Mouse (Mus musculus): ENCODE data around the gene Fam241a.

Fam241a gene

DNA sequence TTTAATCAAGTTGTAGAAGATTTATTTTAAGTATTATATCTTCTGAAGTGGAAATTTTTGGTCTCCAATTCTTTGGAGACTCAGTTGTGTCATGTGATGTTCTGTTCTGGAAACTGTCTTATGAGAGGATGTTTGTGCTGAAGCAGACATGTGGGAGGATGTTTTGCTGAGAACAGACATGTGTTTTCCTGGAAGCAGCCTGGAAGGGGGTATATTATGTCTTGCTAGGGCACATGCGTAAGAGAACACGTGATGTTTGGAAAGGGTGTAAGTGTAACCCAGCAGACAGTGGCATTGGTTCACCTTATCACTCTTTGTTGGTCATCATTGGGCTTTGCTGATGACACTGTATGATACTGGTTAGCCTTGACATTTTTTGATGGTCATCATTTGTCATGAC is 20.6 kb downstream of the Fam241a start:
- DNase-seq (ENCODE audit: low read depth, low spot score) = no peak

DNA sequence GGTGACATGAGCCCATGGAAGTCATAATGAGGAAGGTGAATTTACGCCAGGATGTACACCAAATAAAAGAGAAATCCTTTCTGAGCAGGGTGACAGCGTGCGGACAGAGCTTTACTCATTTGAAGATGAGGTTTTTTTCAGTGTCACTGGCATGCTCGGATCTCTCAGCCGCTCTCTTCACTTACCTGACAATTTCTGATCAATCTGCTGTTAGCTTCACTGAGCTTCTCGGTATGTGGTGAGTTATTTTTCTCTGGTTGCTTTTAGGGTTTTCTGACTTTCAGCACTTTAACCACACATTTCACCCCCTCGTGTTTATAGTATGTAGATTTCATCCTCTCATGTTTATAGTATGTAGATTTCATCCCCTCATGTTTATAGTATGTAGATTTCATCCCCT is 21.1 kb downstream of the Fam241a start:
- no peak for DNase-seq (ENCODE audit: low read depth, low spot score)

DNA sequence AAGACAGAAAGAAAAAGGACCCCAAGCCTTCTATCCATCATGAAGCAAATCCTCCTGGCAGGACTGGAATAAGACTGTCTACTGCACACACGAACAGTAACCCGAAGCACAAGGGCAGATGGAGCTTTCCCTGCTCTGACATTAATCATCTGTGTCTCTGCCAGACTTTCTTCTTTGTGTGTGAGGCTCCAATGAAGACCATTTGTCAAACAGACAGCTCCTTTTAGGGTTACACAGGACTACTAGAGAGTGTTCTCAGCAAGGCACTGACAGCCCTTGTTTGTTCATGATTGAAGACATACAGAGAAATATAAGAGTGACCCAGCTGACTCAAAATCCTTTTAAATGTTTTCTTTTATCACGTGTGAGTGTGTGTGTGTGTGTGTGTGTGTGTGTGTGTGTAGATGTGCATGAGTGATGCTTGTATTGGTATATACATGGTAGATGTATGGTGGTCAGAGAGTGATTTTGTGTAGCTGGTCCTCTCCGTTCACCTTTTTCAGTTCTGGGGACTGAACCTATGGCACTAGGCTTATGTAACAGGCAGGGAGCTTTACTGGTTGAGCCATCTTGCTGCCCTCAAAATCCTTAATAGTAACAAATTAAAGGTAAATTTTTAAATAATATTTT is 21.8 kb downstream of the Fam241a start:
- DNase-seq (ENCODE audit: low read depth, low spot score) = peak; percentile 36

DNA sequence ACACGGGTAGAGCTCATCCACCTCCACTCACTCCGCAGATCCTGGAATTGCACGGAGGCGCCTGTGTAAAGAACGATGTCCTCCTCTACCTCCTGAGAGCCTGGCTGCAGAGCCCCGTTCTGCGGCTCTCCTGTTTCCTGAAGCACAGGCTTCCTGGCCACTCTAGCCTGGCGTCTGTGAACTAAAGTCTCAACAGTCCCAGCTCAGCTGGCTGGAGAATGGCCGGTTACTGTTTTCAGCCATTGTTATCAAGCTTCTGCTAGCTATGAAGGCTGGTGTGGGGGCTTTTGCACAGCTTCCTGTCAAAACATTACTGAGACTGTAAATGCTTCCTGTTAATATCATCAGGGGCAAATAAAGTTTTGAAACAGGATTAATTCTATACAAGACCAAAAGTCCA is 24.5 kb downstream of the Fam241a start:
- DNase-seq (ENCODE audit: low read depth, low spot score) = no peak

DNA sequence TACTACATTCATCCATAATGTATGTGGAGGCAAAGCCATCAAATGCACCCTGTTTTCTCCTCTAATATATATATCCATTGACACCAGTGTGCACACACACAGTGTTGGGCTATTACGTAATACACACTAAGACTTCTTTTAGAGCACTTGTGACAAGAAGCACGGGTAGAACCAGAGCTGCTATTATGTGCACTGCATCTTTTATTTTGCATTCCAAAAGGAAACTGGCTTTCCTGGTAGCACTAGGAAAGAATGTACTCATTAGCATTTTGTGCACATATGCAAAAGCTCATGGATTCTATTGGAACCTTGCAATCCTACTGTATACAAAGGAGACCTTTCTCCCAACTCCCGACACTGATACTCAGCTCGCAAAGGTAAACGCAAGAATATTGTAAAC is 27.2 kb downstream of the Fam241a start:
- peak; percentile 27 for DNase-seq (ENCODE audit: low read depth, low spot score)

DNA sequence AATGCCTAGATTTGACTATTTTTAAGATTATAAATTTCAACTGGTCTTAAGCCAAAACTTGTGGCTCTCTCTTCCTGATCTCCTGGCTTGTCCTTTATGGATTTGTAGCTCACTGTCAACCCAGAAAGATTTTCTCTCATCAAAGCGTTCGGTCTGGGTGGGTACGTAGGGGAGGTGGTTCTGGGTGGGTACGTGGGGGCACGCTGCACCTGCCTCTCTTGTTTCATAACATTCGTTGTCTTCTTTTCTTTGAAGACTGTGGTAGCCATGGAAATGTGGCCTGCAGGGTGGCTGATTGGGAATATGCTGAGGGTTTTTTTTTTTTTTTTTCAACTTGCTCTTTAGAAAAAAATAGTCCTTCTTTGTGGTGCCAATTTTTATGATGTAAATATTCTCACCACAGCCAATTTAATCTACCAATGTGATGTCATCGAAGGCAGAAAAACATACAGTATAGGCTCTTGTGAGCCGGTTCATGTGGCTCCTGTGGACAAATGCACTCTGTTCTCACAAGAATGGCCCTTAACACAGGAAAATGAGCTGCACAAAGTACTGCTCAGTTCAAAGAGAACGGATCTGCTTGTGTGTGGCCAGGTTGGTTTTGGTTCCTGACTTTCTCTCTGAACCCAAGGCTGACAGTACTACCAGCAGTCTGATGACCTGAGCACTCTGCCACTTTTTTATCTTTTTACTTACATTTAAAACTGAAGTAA is 27.9 kb downstream of the Fam241a start:
- peak; percentile 34 for DNase-seq (ENCODE audit: low read depth, low spot score)

DNA sequence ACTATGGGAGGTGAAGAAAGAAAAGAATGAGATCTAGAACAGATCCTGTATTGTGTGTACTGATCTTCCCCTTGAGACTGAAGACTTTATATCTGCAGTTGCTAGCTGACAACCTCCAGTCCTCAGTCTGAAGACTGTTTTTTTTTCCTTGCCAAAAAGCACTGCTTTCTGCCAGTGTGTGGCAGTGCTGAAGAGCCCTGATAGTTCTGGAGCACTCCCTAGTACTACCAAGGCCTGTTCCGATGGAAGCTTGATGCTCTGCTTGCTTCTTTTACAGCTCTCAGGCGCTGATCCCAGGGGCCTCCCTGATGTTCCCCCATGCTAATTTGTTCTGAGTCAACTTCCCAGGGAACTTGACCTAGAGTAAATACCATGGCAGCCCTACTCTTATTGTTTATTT is 31.9 kb downstream of the Fam241a start:
- peak; percentile 58 for DNase-seq (ENCODE audit: low read depth, low spot score)

DNA sequence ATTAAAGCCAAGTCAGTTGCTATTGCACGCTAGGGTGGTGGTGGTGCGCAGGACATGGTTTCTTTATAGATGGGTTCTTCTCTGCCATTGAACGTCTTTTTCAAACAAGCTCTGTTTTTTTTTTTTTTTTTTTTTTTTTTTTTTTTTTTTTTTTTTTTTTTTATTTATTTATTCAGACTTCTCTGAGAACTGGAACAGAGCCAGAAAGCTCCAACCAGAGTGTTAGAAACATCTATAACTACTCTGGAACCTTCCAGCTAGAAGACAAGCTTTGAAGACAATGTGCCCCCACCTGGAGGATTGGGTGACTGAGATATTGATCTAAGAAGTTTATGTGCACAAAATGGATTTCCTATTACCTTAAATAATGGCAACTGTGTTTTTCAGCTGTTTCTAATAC is 32.6 kb downstream of the Fam241a start:
- no peak for DNase-seq (ENCODE audit: low read depth, low spot score)

DNA sequence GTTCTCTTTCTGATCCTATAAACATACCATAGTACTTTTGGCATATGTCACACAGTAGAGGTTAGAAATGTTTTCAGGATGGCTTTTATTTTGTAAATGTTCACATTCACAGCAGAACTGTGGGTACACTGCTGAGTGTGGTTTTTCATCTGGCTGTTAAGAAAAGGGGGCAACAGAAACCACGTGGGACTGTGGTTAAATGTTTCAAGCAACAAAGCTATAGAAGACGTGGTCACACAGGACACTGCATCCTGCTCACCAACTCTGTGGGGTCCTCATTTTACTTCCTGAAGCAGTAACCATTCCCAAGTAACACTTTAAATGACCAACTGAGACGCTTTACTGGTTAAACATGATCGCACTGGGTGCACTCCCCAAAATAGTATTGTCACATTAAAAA is 33.6 kb downstream of the Fam241a start:
- no peak for DNase-seq (ENCODE audit: low read depth, low spot score)

DNA sequence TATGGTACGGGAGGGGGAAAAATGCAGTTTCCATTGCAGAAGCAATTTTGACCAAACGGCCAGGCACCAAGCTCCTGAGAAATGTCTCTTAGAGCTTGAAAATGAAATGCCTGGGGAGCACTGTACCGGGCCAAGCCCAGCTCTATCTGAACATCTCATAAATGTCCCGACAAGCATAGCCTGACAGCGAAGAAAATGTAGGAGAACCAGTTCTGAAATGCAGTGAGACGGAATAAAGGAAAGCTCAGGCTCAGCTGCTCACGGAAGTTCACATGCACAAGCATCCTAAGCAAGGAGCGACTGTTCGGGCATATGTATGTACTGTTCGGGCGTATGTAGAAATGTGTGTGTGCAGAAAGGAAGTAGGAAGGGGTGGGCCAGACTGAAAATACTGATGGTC is 34.8 kb downstream of the Fam241a start:
- DNase-seq (ENCODE audit: low read depth, low spot score) = no peak

DNA sequence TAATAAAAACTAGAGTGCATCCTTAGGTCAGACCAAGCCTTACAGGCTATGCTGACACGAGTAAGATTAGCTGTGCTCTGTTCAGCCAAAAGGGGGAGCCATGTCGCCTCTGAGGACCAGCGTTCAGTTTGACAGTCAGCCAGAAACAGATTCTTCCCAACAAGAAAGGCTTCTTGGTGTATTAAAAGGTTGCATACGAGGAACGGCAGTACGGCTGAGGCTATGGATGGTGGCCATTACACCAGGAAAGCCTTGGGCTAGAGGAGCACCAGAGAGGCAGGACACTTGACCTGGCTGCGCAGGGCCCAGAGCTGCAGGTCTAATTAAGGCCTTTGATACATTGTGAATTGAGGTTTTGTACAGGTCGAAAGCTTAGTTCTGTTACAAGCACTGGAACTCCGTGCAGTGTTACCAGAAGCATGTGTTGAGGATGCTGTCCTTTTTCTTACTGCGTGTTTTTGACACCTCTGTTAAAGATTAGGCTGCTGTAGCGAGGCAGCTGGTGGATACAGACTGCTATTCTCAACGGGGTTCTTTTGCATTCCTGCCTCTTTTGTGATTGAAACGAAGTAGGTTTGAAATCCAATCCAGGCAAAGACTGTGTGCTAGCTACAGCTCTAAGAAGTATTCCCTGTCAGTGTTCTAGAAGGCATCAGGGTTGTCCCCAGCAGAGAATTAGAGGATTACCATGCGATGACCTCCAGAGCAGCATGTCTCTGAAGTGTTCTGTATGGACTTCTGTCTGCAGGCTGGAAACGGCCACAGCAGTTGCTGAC is 42.5 kb downstream of the Fam241a start:
- peak; percentile 93 for DNase-seq (ENCODE audit: low read depth, low spot score)

DNA sequence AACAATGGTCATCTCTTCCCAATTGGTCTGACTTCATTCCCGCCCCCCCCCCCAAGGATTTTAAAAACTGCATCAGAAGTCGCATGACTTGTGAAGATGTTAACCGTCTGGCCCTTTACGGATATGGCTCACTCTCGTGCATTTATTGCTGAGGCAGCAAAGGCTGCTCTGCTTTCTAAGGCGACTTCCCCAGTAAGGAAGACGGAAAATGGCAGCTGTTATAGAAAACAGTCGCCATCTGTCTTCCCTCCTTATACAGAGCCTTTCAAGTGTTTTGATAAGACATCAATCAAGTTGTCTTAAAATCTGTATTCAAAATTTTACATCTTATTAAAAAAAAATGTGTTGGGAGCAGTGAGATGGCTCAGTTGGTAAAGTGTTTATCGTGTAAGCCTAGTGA is 43.4 kb downstream of the Fam241a start:
- DNase-seq (ENCODE audit: low read depth, low spot score) = peak; percentile 47

DNA sequence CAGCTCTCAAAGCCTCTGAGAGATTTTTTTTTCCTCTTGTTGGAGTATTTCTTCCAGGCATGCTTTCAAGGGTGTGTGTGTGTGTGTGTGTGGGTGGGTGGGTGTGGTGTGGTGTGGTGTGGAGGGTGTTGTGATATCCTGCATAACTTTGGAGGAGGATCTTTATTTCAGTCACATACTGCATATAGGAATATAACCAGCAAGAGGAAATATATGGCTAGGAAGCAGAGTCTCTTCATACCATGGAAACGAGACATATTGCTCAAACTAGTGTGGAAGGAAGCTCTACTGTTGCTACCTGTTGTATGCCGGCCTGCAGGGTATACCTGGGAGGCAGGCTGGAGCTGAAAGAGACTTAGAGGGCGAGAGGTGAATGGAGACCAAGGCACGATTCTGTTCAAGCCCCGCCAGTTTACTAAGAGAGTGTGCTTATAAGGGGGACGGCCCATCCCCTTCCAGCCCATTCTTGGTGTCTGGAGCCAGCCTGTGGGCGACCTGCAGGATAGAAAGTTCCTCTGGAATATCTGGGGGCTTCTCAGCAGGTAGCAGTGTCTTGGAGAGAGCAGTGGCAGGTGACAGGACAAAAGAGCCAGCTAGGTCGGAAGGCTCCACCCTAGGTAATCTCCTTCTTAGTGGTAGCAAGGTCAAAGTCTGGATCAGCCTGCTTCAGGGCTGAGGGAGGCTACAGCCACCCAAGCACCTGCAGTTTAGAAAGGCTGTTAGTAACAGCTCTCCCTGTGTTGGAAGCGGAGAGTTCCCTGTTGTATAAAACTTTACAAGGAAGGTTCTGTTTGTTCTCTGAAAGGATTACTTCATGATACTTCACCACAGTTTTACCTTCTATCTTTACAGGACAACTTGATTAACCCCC is 45.1 kb downstream of the Fam241a start:
- no peak for DNase-seq (ENCODE audit: low read depth, low spot score)

DNA sequence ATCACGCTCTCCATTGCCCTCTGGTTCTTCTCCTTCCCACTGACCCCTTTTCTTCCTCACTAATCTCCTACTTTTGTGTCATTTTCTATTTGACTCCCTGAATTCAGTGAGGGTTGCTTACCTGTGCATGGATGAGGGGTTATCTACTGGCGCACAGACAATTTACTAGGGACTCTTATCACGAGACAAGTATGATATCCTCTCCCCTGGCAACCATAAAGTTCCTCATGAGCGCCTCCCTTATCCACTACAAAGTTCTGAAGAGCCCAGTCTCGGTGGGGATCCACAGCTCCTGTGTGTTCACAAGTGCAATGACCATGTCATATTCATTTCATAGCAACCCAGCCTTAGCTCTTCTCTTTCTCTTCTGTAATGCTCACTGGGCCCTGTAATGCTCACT is 46.2 kb downstream of the Fam241a start:
- DNase-seq (ENCODE audit: low read depth, low spot score) = no peak

DNA sequence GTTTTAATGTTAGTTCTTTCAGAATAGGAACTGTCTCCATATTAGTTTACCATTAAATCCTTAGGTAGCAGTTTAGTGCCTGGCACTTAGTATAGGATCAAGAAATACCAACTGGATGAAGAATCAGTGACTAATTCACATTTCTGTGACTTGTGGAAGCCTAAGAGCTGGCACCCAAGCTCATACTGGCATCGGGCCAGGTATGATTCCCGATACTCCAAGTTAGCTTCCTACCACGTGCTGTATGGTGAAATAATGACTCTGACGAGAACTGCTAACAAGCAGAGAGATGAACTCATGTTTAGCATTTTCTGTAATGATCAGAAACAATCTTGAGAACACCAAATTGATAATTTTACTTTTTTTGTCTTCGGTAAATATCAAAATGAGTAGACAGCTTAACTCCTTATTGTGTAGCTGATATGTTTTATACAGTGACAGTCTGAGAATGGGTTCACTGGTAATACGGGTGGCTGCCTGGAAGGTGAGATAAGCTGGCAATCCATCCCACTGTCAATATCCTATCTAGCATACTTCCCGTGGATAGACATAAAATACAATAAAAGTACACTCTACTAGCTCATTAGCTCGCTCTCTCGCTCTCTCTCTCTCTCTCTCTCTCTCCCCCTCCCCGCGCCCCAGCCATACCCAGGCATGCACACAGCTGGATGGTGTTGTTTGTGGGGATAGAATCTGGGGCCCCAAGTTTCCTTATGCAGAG is 47.9 kb downstream of the Fam241a start:
- DNase-seq (ENCODE audit: low read depth, low spot score) = no peak

DNA sequence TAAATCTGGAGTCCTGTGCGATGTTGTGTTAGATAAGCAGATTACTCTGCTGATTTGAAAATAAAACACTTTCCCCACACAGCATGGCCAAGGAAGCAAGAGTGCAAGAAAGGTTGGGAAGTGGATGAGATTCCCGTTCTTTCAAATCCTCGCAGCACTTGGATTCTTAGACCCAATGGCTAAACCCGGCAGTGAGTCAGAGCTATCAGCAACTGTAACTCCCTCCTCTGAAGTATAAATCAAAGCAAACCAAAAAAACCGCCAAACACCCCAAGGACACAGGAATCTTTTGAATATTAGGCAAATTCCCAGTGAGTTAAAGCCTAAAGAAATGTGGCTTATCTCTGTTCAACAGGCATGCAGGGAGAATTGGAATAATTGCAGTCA is 52.2 kb downstream of the Fam241a start:
- no peak for DNase-seq (ENCODE audit: low read depth, low spot score)

DNA sequence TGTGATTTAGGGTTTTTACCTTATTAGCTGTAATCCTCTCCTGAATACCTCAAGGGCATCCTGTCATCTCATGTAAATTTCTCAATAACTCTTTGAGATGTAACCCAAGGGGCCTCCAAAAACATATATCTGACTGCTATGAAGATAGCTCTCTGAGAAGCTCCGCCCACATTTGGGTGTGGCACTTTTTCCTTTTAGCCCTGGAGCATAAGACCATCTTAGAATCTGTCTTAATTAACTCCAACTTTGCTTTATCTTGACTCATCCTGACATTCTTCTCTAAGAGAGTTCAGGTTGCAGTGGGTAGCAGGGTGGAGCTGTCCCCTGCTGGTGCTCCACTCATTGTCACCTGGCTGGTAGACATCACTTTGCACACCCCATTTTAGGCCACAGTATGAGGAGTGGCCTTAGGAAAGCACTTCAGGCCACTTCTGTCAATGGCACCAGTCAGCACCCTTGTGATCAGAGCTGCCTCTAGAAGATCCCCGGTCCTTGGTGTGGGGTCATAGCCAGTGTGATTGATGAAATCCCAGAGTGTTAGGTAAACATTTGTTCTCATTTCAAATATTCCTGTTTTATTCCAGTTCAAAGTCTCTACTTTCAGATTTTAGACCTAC is 52.7 kb downstream of the Fam241a start:
- DNase-seq (ENCODE audit: low read depth, low spot score) = no peak

DNA sequence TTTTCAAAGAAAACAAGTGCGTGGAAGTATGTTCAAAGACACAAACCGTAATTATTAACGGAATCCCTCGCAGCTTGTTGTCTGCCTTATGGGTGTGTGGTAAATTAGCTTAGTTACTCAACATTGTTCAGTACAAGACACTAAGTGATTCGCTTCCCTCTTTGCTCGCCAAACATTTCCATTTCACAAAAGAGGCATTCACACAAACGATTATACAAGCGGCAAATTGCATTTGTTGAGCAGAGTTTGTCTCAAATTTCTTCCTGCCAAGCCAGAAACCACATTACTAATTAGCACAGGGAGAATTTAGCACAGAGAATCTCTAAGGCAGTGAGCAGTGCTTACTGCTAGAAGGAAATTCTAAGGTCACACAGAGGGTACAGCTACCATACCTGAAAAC is 54.2 kb downstream of the Fam241a start:
- DNase-seq (ENCODE audit: low read depth, low spot score) = peak; percentile 52

DNA sequence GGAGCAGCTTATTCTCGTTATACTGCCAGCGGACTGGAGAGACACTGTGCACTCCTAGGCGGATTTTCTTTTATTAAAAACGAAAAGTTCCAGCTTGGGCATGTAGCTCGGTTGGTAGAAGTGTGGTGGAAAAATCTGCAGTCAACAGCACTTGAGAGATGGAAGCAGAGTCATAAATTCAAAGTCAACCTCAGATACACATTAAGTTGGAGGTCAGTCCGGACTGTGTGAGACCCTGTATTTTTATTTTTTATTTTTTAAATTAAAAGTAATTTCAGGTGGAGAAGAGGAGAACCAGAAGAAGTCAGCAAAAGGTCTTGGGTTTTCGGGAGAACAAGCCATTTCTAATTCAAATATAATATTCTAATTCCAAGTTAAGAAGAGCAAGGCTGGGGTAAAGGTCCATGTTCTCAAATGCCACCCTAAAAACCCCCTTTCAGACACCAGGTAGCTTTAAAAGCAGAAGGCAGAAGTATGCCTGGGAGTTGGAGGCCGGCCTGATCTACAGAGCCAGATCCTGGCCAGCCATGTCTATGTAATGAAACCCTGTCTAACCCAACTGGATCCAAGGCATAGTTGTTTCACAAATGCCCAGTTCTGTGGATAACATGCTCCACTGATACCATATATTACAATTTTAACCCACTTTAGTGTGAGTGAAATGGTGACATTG is 58.0 kb downstream of the Fam241a start:
- DNase-seq (ENCODE audit: low read depth, low spot score) = no peak

DNA sequence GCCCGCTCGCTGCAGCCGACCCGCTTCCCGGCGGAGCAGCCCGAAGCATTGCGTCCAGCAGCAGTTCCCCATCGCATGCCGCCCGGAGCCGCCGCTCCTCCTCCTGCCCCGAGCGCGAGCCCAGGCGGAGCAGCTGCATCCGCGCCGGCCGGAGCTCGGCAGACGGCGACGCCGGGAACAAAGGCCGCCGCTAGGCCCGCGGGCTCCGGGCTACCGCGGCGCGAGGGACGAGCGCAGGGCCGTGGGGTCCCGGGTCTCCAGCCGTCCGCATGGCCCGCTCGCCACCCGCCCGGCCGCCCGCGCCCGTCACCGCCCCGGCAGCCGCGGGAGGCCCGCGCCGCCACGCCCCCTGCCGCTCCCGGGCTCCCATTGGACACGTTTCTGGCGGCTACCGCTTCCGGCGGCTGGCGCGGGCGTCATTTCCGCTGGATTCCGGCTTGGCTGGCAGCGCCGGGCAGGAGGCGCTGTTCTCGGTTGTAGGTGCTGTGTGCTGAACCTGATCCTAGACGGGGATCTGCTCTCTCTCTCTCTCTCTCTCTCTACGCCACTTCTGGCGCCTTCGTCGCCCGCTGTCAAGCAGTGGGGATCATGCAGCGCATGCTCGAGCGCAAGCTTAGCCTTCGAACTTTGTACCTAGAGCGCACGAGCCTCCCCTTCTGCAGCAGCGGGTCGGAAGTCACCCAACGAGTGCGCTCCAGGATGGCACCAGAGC is 58.8 kb downstream of the Fam241a start, which contains the start of gene Ap1ar:
Ap1ar (minus strand) TSS at position 370 of the 712 bp plus-strand sequence.
- peak; percentile 98 for DNase-seq (ENCODE audit: low read depth, low spot score)
